Mouse (Mus musculus) embryo, embryonic 10 days (tissue): ENCODE results near the gene Heg1.

Experiments
- DNase-seq: peaks from one replicate; pipeline ENCODE4 v3.0.0-alpha.2; 2015; ENCODE audit warnings: low spot score

Gene Heg1

DNA sequence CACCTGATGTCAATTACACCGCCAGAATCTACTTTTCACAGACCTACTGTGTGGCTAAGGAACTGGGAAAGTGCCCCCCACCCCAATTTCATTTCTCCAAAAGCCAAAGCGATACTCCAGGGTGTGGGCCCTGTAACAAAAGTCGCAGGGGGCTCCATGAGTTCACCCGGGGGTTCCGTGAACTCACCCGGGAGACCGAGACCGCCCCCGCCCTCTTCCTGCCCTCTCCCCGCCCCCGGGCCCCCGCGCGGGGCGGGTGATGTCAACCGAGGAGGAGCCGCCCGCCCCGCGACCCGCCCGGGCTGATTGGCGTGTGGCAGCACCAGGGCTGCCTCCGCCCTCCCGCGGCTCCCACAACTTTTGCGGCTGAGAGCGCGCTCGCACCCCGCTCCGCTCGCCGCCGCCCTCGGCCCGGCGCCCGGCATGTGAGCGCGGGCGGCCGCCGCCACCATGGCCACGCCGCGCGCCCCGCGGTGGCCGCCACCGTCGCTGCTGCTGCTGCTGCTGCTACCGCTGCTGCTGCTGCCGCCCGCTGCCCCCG is at the start of gene Heg1:
Gene Heg1, plus strand, starts transcription at position 209 of the 541 bp plus-strand sequence.
- peak; percentile 80 for DNase-seq

DNA sequence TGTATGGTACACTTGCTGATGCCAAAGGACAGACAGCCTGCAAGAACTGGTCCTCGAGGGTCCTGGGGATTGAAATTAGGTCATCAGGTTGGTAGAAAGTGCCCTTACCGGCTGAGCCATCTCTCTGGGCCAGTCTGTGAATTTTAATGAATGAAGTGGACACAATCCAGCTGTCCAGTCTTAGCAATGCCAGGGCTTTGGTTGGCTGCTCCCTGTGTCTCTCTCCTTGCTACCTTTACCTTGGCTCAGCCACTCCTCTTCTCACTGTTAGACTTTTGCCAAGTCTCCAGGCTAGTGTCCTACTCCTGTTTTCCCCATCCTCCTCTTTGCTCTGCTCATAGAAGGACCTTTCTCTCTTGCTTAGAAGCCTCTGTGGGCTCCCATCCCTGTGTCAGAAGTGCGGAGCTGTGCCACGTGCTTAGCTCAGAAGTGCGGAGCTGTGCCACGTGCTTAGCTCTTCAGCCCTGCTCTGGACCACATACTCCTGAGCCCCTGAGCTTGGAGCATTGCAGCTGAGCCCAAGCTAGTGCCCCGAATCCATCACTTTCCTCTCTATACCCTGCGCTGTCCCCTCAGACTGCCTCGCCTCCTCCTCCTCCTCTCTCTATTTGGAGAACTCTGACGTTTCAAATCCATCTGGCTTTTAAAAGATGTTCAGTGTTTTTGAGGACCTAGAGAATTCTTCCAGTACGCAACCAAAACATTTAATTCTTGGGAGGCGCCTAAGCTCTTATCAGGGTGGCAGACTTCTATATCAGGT is 48.2 kb upstream of the Heg1 start:
- no peak for DNase-seq

DNA sequence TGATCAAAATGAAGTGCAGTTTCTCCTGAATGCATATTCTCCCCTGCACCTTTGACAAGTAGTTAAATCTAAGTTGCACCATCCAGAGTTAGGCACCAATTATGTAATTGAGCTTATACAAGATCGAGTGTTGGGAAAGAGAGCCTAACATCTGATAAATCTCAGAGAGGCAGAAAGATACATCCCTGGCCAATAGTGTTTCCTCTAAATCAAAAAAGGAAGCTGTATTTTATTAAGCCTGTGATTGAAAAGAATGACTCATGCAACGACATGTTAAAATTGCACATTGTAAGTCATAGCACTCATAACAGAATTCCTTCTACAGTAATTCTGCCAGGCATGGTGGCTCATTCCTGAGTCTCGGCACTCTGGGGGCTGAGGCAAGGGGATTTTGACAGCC is 42.4 kb upstream of the Heg1 start:
- no peak for DNase-seq

DNA sequence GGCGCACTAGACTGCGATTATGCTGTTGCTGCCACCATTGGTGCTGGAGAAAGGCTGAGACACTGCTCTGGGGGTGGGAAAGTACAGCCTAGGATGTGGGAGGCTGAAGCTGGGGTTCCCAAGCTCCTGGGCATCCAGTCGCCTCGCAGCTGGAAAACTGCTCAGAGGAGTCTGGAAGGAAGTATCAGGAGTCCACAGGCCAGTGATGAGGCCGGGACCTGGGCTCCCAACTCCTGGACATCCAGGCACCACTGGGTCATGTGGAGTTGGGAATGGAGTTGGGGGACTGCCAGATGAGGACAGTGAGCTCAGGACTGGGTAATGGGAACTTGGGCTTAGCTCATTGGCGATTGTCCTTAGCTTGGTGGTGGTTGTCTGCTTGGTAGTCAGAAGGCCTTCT is 31.1 kb upstream of the Heg1 start:
- no peak for DNase-seq

DNA sequence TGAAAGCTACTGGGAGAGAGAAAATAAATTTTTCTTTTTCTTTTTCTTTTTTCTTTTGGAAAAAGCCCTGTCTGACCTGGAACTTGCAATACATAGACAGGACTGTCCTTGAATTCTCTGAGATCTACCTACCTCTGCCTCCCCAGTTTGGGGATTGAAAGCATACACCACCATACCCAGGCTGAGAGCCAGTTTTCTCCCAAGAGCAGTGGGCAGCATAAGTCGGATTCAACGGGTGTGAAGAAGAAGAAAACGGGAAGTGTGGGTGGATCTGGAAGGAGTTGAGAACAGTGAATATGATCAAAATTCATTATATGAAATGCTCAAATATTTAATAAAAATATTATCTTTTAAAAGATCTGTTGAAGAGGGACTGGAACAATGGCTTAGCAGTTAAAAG is 28.7 kb upstream of the Heg1 start:
- DNase-seq: no peak

DNA sequence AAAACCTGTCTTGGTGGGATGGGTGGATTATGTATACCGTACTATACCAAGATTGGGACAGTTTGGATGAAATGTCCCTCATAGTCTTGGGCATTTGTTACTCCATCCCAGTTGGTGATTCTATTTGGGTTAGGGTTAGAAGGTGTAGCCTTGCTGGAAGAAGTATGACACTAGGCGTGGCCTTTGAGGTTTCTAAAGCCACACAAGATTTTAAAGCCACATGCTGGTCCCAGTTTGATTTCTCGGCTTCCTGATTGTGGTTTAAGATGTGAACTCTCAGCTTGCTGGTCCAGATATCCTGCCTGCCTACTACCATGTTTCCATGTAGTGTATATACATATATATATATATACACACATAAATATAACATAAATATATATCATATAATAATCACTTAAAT is 27.0 kb upstream of the Heg1 start:
- DNase-seq: no peak

DNA sequence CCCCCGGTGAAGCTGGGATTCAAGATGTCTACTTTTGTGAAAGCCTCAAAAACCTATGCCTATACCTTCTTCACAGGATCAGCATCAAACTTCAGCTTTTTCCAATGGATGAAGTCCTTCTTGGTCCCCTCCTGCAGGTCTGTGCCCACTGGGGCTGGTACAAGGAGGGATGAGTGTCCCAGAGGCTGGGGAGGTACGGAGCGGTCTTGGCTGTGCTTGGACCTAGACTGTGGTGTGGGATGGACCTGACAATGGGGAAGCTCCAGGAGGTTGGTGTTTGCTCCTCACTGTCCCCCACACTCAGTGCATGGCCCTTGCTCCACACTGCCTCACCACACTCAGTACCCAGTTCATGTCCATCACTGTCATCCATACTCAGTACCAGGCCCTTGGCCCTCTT is 26.0 kb upstream of the Heg1 start:
- DNase-seq: no peak

DNA sequence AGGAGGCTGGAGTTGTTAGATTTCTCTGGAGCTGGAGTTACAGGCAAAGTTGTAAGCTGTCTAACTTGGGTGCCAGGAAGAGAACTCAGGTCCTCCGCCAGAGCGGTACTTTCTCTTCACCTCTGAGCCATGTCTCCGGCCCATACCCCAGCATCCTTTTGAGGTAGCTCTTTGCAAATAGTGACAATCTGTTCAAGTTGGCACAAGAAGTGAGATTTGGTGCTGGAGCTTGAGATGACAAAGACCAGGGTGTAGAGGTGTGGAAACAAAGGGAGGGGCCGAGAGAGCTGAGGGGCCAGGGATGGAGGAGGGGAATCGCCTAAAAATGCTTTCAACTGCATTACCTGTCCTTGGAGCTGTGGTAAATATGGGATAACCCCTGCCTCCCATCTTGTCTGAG is 24.6 kb upstream of the Heg1 start:
- DNase-seq: no peak

DNA sequence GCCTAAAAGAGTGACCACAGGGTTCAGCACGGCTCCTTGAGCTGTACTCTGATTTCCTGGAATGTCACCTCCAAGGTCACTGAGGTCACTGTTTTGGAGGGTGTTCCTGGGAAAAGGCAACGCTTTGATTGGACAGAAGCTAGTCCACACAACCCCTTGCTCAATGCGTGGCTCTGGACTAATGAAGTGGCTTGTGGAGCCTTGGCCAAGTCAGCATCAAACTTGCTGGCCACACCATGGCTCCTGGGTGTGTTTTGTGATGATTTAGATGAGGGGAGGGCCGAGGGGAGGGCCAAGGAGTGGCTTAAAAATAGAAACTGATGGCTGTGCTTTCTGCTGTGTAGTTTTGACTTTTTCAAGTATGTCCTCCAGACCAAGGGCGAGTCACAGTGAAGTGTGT is 24.0 kb upstream of the Heg1 start:
- peak; percentile 18 for DNase-seq

DNA sequence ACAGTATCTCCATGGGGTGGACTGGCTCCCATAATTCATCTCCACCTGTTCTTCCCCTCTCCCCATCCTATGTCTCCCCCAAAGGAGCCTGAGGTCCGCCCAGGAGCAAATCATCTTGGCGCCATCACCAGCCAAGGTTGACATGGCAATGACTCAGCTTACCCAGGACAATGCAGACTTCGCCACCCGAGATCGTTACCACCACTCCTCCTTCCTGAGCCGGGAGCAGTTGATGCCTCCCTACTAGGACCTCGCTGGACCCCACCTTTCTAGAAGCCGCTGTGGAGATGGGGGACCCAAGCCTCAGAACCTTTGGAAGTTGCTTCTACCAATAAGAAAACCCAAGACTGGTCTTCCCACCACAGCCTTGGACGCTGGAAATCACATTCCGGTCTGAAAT is 21.3 kb upstream of the Heg1 start:
- no peak for DNase-seq

DNA sequence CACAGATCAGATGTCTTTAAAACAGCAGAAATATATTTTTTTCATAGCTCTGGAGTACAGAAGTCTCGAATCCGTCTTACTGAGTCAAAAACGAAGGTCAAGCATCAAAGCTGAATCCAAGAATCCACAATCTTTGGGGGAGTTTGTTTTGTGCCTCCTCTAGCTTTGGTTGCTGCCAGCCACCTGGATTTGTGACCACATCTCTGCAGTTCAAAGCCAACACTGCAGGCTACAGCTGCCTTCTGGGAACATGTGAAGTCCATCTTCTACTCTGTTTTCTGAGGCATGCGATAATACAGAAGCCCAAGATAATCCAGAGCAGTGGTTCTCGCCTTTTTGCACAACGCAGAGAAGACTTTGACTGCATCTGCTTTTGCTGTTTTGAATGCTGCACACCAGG is 17.9 kb upstream of the Heg1 start:
- no peak for DNase-seq

DNA sequence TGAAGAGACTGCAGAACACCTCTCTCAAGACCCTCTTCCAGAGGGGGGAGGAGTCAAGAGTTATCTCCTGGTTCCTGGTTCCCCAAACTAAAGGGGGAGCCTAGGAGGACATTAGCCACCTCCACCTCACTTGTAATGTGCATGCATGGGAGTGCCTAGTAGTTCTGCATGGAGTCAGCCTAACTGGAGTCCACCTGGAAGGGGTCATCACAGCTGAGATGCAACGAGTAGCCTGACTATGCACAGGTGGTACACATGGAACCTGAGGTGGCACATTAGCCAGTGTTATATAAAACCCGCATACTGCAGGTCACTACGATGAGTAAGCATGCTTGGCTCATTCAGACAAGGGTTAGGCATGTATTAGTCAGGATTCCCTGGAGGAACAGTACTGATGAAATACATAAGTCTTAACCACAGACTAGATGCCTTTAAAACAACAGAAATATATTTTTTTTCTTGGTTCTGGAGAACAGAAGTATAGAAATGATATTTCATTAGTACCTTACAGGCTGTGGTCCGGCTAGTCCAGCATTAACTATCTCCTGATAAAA is 17.1 kb upstream of the Heg1 start:
- DNase-seq: no peak

DNA sequence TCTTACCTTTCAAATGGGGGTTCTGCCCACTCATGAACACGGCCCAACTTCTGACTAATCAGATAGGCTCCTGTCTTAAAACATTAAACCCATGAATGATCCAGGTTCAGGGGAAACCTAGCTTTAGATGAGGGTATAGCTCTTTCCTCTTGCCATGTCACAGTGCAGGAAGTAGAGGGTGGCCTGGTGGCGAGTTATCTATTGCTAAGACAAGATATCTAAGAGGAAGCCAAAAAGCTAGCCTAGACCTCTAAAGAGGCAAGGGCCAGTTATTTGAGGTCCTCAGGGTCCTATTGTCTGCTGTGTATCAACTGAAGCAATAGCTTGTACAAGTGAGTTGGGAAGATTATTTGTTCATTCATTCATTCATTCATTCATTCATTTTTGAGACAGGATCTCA is 15.7 kb upstream of the Heg1 start:
- no peak for DNase-seq

DNA sequence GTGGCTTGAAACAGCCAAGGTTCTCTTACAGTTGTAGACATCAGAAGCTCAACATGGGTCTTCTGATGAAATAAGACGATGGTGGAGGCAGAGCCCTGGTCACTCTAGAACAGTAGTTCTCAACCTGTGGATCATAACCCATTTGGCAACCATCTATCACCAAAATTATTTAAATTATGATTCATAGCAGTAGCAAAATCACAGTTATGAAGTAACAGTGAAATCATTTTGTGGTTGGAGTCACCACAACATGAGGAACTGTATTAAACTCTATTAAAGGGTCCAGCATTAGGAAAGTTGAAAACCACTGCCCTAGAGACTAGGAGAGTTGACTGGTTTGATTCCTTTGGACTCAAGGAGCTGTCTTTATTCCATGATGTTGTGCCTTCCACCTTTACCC is 15.1 kb upstream of the Heg1 start:
- no peak for DNase-seq

DNA sequence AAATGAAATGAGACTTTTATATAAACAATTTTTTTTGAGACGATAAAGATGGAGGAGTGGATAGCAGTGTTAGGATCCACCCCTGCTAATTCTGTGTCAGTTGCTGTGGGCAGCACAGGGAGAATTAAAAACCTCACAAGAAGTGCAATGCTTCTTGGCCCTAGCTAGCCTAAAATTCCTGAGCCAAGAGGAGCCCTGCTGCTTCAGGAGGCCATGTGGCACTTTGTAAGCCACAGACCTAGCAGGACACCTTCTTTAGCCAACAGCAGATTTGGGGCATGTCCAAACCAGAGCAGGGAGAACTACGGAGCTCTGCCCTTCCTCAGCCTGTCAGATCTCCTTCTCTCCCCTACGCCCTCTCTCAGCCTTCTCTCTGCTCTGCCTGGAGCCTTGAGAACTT is 13.8 kb upstream of the Heg1 start:
- DNase-seq: no peak

DNA sequence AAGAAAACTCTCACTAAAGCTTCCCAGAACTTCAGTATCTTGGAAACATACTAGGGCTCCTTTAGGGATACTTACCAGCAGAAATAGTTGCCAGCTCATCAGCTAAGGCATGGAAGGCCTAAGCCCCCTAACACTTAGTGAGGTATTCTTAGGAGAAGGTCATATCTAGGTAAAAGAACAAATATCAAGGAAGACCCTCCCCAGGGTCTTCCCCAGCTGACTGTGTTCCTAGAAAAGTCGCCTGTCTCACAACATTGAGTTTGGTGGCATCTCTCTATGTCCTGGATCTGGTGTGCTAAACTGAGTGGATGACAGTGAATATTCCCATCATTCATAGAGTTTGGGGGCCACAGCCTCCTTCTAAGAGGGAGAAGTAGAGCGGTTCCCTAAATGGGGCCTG is 13.2 kb upstream of the Heg1 start:
- DNase-seq: no peak

DNA sequence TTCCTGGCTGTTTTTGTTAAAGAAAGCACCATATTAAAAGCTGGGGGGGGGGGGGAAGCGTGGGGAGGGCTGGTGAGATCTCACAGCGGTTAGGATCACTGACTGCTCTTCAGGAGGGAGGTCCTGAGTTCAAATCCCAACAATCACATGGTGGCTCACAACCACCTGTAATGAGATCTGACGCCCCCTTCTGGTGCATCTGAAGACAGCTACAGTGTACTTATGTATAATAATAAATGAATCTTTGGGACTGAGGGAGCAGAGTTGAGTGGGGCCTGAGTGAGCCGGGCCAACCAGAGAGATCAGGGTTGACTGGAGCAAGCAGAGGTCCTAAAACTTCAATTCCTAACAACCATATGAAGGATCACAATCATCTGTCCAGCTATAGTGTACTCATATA is 12.0 kb upstream of the Heg1 start:
- DNase-seq: no peak

DNA sequence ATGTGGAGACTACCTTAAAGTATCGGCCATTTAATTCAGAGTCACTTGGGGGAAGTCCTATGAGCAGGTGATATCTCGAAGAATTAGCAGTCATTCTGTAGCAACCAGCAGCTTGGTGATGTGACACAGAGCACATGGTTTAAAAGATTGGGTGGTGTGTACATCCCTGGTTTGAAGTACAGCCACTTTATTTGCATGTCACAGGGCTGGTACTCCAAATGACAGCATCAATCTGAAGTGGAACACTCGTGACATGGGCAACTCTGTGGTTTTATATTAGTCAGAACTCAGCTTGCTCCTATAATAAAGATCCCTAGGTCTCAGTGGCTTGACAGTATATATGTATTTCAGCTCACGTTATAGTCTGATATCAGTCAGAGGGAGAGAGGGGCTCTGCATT is 11.5 kb upstream of the Heg1 start:
- no peak for DNase-seq

DNA sequence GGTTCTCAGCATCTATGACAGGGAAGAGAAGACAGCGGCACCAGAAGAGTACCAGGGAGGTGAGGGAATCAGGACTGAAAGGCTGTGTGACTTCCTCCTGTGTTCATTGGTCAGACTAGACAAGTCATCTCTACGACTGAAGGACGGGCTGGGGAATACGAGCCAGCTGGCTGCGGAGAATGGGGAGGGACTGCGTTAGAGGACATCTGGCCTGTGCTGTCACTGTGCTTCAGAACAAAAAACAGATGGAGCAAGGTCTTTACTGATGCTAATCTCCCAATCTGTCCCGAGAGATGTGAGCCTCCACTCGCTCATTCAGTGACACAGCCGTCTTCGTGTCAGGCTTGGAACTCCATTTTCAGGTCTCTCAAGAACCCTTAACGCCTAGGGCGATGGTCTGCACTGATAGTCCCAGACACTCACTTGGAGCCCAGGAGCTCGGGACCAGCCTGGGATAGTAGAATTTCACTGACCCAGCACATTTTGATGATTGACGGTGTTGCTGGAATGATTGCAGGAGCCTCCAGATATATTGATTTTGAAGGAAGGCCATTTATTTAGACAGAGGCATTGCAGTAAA is 10.6 kb upstream of the Heg1 start:
- DNase-seq: peak; percentile 55

DNA sequence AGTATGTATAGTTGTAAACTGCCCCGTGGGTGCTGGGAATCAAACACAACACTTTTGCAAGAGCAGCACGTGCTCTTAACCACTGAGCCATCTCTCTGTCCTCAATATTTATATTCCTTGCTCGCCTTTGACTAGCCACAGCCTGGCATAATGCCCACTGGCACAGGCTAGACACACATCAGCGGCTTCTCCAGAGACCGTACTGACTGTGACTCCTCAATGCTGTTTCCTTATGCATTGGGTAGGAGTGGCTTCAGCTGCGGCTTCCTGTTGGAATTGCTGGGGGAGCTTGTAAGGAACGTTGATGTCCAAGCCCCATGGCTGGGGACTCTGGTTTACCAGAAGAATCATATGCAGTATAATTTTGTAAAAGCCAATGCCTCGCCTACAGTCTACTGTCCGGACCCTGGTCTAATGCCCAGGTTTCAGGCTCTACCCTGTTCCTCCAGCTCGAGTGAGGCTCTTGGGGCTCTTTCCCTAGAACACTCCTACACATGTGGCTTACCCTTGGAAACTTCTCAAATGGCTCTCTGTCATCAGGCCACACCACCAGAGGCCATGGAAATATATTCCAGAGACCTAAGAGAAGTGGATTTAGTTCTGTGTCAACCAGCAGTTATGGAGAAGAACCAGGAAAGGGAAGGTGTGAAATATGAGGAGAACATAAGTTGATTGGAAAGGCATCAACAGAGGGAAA is 8.9 kb upstream of the Heg1 start:
- no peak for DNase-seq

DNA sequence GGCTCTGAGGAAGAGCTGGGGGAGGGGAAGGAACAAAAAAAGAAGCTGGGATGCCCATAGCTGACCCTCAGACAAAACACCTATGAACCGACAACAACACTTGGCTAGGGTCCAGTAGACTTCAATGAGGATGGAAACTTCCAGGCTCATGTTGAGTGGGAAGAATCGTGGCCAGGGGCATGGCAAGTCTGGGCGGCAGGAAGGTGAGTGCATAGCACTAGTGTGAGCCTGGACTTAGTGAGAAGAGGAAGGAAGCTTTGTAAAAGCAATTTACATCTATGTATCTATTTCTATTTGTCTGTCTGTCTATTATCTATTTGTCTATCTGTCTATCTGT is 8.4 kb upstream of the Heg1 start:
- no peak for DNase-seq

DNA sequence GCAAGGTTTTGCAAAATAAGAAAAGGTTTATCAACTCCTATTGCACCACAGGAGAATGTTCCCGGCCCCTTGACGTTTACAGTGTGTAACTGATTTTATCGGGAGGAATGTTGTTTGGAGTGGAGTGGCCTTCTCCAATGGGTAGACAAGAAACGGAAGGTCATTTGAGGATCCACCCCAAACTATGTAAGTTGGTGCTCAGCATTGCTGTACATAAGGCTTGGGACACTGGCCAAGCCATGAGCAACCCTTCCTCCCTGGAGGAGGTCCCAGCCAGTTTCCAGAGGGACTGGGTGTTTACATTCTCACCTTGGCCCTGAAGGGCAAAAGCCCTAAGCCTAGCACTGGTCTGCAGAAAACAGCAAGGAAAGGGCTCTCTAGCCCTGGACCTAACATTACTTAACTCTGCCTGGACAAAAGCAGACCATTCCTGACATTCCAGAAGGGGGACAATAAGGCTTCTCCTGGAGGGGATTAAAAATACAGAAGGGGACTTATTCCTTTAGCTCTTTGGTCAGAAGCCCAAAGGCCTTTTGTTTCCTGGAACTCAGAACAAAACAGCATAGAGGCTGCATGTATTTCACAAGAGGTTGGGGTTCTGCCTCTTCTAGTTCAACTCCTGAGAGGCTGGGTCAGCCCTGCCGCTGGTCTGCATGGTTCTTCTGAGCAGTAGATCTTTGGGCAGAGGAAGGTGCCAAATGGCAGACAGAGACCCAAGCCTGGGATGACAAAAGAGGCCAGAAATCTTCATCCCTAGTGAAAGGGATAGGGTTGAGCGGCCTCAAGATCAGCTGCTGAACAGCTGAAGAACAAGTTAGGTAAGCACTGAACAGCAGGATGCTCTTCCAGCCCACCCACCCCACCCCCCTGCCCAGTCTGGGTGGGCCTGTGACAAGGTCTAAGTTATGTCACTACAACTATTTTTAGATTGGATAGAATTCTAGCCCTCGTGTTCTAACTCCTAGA is 7.5 kb upstream of the Heg1 start:
- no peak for DNase-seq
